Mouse (Mus musculus) splenic B cell, adult 2 months (primary cell): ENCODE data around the gene Mag.

Experiments
- DNase-seq: peaks from one replicate; pipeline ENCODE4 v3.0.0-alpha.2; 2011; ENCODE audit warnings: low read depth, low spot score
- H3K27me3 ChIP-seq: 2 replicates; pipeline ENCODE4 v1.6.1; 2012; ENCODE audit warnings: mild to moderate bottlenecking, low read length, moderate library complexity, mixed read lengths; ENCODE audit not compliant: control insufficient read depth, poor library complexity, insufficient read depth, severe bottlenecking
- H3K36me3 ChIP-seq: 2 replicates; pipeline ENCODE4 v1.6.1; 2012; ENCODE audit warnings: mild to moderate bottlenecking, low read length, moderate library complexity, mixed read lengths; ENCODE audit not compliant: control insufficient read depth, poor library complexity, insufficient read depth, severe bottlenecking

The Mag gene

GRCm38 (mm10) chr7:30909773-30910172 is 4.9 kb downstream of the Mag start:
- no peaks in the 10 kb centered on the region for H3K27me3 ChIP-seq
- DNase-seq = no peak

GRCm38 (mm10) chr7:30908992-30909431 is 5.7 kb downstream of the Mag start:
- Histone ChIP-seq H3K36me3 (no peaks in the 10 kb centered on the region), H3K27me3 (no peaks in the 10 kb centered on the region)
- DNase-seq = no peak

More at GRCm38 (mm10) chr7:30909773-30910172, 4.9 kb downstream of the Mag start:
- no peaks in the 10 kb centered on the region for H3K36me3 ChIP-seq

- H3K36me3 ChIP-seq = no peaks in the 10 kb centered on the region
- H3K27me3 ChIP-seq = no peaks in the 10 kb centered on the region
- DNase-seq = no peak
Measured at GRCm38 (mm10) chr7:30908277-30908991, 6.2 kb downstream of the Mag start.

DNA sequence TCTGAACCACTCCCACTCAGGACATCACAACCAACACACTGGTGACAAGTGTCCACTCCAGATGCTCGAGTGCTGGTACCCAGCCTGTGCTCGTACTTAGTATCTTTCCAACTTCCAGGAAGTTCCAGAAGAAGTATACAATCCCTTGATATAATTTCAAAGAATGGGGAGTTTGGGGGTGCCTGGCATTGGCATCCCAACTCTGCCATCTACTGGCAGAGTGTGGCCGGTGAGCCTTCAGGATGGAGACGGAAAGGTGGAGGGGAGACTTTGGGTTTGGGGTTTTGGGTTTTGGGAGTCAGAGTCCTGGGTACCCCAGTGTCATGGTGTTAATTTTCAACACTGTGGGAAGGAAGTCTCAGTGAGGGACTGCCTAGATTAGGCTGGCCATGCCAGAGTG is 10.6 kb downstream of the Mag start:
- H3K27me3 ChIP-seq = no peaks in the 10 kb centered on the region
- peak; percentile 73 for DNase-seq
- no peaks in the 10 kb centered on the region for H3K36me3 ChIP-seq

- no peaks in the 10 kb centered on the region for H3K36me3 ChIP-seq
- no peak for DNase-seq
- no peaks in the 10 kb centered on the region for H3K27me3 ChIP-seq
Measured at GRCm38 (mm10) chr7:30895217-30895616, 19.5 kb downstream of the Mag start.

DNA sequence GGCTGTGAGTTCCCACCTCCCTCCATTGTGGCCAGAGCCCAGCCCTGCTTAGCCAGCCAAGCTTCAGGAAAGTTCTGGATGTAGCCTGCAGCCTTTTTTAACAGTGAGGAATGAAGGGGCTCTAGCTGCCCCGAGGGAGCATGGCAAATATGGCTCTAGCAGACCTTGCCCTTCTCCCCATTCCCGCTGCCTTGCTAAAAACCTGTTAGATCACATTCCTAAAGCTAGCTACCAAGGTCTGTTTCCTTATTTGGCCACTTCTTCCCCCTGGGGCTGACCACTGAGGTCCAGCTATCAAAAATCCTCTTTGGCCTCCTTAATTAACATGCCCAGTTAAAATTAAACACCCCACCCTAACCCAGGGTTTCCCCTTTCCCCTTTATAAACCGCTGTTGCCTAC is 22.2 kb downstream of the Mag start:
- no peaks in the 10 kb centered on the region for H3K27me3 ChIP-seq
- DNase-seq = no peak
- H3K36me3 ChIP-seq = no peaks in the 10 kb centered on the region

DNA sequence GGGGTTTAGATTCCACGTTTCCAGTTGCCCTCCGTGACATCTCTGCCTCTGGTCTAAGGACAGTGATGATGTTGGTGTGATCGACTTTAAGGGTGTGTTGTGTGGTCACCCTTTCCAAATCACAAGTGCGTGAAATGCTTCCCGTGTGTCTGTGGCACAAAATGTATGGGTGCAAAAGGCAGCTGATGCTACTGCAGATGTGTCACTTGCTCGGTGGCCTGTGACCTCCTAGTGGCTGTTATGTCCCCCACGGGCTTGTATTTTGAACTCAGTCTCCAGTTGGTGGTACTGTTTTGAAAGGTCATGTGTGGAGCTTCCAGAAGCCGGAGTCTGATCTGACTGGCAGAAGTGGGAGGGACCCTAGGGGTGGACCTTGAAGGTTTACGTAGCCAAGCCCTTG is 22.9 kb downstream of the Mag start:
- peak; percentile 55 for DNase-seq
- H3K36me3 ChIP-seq = no peaks in the 10 kb centered on the region
- no peaks in the 10 kb centered on the region for H3K27me3 ChIP-seq

DNA sequence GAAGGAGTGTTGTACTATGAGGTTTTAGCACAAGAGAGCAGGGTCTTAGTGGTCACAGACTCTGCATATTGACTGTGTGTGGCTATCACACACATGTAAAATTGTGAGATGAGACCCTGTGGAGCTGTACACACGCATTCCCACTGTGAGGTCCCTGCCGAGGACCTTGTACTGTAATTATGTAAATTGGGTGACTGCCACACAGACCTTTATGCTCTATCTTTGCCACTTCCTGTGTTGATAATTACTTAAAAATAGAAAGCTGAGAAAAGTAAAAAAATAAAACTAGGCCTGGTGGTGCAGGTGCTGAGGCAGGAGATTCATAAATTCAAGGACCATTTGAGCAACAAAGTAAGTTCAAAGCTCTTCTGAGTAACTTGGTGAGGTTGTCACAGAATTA is 24.0 kb downstream of the Mag start:
- peak; percentile 49 for DNase-seq
- H3K27me3 ChIP-seq = no peaks in the 10 kb centered on the region

GRCm38 (mm10) chr7:30888786-30889185 is 25.9 kb downstream of the Mag start:
- Histone ChIP-seq H3K36me3 (no peaks in the 10 kb centered on the region), H3K27me3 (no peaks in the 10 kb centered on the region)
- no peak for DNase-seq

More for the DNA sequence above, 24.0 kb downstream of the Mag start:
- no peaks in the 10 kb centered on the region for H3K36me3 ChIP-seq

DNA sequence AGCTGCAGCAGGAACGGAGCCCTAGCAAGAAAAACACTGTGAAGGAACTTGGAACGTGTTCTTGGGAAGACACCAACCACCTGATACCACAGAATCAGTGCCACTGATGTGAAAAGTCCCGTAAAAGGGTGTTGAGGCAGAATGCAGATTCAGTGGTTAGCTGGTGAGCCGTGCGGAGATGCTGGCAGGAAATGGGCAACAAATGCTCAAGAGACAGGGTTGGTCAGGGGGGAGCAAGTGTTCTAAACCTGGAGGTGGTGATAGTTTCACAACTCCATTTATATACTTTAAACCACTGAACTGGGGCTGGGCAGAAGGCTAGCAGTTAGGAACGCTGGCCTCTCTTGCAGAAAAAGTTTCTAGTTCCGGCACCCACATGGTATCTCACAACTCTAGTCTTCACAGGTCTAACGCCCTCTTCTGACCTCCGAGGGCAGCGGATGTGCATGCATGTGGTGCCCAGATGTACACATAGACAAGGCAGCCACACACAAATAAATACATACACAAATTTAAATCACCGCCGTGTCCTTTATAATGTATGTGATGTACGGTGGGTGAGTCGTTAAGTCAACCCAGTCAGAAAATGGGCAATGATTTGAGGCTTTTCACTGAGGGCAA is 27.0 kb downstream of the Mag start:
- DNase-seq = peak; percentile 91
- Histone ChIP-seq H3K36me3 (no peaks in the 10 kb centered on the region), H3K27me3 (no peaks in the 10 kb centered on the region)

DNA sequence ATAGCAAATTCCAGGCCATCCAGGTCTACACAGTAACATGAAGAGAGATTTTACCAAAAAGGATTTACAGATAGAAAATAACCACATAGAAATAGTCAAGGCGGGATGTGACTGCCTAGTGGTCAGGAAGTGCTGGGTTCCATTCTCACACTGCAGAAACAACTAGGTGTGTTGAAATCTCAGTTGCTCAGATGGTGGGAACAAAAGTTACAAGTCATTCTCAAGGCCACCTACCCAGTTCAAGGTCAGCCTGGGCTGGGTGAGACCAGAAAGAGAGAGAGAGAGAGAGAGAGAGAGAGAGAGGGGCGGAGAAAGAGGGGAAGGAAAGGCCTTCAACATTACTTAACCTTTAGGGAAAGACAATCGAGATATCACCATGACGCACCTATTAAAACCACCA is 27.8 kb downstream of the Mag start:
- DNase-seq = no peak
- Histone ChIP-seq H3K36me3 (no peaks in the 10 kb centered on the region), H3K27me3 (no peaks in the 10 kb centered on the region)

GRCm38 (mm10) chr7:30884047-30884446 is 30.6 kb downstream of the Mag start:
- Histone ChIP-seq H3K36me3 (peaks cover 2% of the 10 kb centered on the region), H3K27me3 (no peaks in the 10 kb centered on the region)
- DNase-seq = no peak

GRCm38 (mm10) chr7:30881367-30881766 is 33.3 kb downstream of the Mag start:
- DNase-seq = no peak
- peaks cover 16% of the 10 kb centered on the region for H3K36me3 ChIP-seq
- H3K27me3 ChIP-seq = no peaks in the 10 kb centered on the region

DNA sequence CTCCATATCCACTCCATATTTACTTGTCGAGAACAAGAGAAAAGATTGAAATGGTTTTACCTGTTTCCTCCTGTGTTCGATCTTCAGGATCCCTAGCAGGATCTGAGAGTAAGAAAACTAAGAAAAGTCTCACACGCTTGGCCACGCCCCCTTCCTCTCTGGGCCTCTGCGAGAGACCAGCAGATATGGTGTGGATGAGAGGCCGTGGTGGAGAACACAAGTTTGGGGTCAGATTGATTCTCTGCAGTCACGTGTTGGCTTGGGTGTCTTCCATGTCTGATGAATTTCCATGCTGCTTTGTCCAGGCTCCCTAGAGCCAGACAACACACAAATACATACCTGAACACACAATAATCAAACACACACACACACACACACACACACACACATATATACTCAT is 34.5 kb downstream of the Mag start, which contains the start of gene Cd22:
Cd22 (minus strand) TSS at position 167 of the 400 bp plus-strand sequence.
- Histone ChIP-seq H3K36me3 (peaks cover 25% of the 10 kb centered on the region), H3K27me3 (no peaks in the 10 kb centered on the region)
- DNase-seq = peak; percentile 69

- DNase-seq = peak; percentile 78
- peaks cover 25% of the 10 kb centered on the region for H3K36me3 ChIP-seq
Measured at GRCm38 (mm10) chr7:30878950-30879349, 35.7 kb downstream of the Mag start.

More at GRCm38 (mm10) chr7:30878950-30879349, 35.7 kb downstream of the Mag start:
- no peaks in the 10 kb centered on the region for H3K27me3 ChIP-seq
